Mouse (Mus musculus) thymus, adult 2 months (tissue): ENCODE data around the gene Serpinb3b. TPM values are rescaled to one million over a fixed set of nuclear protein-coding genes. Genes with fewer than 3 reads are reported as not detected.
"Not testable (repeated sequence)": the region's sequence is repeated elsewhere in the genome, so short reads cannot be mapped to it uniquely, and the experiment has no call there.

ENCODE experiments used
- DNase-seq: peaks from one replicate; pipeline ENCODE4 v3.0.0; 2021
- H3K27ac ChIP-seq: fragments of 200-500 bp; 2 replicates; pipeline ENCODE4 v1.5.1; 2012; ENCODE audit warnings: low read length, control low read depth; ENCODE audit not compliant: control insufficient read depth, insufficient read depth
- H3K27me3 ChIP-seq: fragments of 200-500 bp; 2 replicates; pipeline ENCODE4 v1.6.1; 2012; ENCODE audit warnings: mild to moderate bottlenecking, low read length, moderate library complexity, mixed read lengths; ENCODE audit not compliant: control insufficient read depth, insufficient read depth
- H3K36me3 ChIP-seq: fragments of 200-500 bp; 2 replicates; pipeline ENCODE4 v1.6.1; 2012; ENCODE audit warnings: mild to moderate bottlenecking, low read length, moderate library complexity; ENCODE audit not compliant: control insufficient read depth, insufficient read depth
- H3K4me1 ChIP-seq: fragments of 200-500 bp; replicated peaks from 2 replicates; pipeline ENCODE4 v1.6.1; 2012; ENCODE audit warnings: low read length; ENCODE audit not compliant: control insufficient read depth, insufficient read depth
- H3K4me3 ChIP-seq: fragments of 200-500 bp; 2 replicates; pipeline ENCODE4 v1.5.1; 2012; ENCODE audit warnings: mild to moderate bottlenecking, low read length, control low read depth, moderate library complexity; ENCODE audit not compliant: control insufficient read depth, insufficient read depth
- WGBS: fragments of 180-500 bp; shearing (Covaris S2); methylation state at CpG from one replicate; pipeline ENCODE4 v1.1.7; 2018; 5-methylcytosine and 5-hydroxymethylcytosine counted together
- polyA plus RNA-seq: library from polyadenylated mRNA; depleted of rRNA; stranded (reverse); fragments of >200 nt; gene quantifications from 2 replicates; pipeline ENCODE4 v1.2.3, GENCODE M21; 2012; rRNA removed

The Serpinb3b gene
- polyA plus RNA-seq, result not detected in 2 replicates

DNA sequence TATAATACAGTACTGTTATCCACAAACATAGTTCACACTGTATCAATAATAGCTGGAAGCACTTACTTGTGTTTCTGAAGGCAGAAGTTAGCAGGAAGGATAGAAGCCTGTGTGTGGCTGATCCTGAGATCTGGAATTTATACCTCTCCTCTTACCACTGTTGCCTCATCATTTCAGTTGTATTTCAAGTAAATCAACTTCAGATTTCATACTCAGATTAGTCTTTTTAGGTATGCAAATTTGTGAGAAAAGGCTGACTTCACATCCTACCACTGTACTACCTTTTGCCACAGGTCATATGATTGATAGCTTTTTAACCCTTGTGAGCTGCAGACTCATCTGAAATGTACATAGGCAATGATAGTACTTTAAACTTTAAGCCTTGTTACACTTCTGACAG is at the start of gene Serpinb3b, which contains the start of gene Serpinb3c:
Serpinb3b (minus strand) TSS at position 101 of the 400 bp plus-strand sequence.
Serpinb3c (minus strand) TSS at position 111 of the 400 bp plus-strand sequence.
- not testable (repeated sequence) for H3K4me1 ChIP-seq, H3K27ac ChIP-seq, DNase-seq, H3K36me3 ChIP-seq, H3K4me3 ChIP-seq, H3K27me3 ChIP-seq

DNA sequence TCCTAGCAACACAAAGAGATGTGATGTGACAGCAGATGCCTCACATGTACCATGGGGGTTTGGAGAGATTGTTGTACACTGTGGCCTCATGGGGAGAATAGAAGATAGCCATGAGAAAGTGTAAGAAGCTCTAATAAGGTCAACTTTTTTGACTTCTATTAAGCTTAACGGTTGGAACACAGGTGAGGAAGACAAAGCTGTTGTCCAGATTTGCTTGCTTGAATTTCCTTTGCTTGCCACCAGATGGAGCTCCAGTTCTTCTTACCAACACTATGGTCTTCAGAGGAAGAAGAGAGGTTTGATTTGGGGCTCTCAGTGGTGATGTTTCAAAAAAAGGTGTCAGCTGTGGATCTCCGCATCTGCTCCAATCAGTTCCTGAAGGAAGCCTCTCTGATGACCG is 35.0 kb downstream of the Serpinb3b start:
- H3K36me3 ChIP-seq, H3K27ac ChIP-seq, H3K4me1 ChIP-seq, DNase-seq, H3K27me3 ChIP-seq, H3K4me3 ChIP-seq: not testable (repeated sequence)
- 30% methylated on average over 3 of the region's 3 CpGs for WGBS

DNA sequence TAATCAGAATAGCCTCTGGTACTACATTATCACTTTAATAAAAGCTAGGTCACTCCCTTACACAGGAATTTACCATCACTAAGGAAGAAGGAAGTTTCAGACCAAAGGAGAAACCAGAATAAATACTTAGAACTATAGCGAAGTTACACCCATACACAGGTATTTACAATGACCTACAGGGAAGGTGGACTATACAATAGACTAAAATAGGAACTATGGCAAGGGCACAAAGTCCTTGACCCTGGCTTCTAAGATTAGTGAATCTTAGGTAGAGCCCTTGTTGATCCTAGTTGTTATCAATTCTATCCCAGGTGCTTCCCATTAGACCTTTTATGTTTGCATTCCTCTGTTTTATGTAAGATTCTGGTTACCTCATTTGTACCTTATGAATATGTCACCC is 60.9 kb downstream of the Serpinb3b start:
- not testable (repeated sequence) for H3K4me3 ChIP-seq, H3K27me3 ChIP-seq, H3K4me1 ChIP-seq, DNase-seq, H3K27ac ChIP-seq, H3K36me3 ChIP-seq
- WGBS, result 92% methylated on average over 1 of the region's 1 CpGs

DNA sequence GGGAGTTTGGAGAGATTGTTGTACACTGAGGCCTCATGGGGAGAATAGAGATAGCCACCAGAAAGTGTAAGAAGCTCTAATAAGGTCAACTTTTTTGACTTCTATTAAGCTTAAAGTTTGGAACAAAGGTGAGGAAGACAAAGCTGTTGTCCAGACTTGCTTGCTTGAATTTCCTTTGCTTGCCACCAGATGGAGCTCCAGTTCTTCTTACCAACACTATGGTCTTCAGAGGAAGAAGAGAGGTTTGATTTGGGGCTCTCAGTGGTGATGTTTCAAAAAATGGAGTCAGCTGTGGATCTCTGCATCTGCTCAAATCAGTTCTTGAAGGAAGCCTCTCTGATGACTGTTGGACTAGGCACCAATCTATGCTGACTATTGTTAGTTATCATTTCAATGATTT is 150.7 kb downstream of the Serpinb3b start:
- DNase-seq, H3K36me3 ChIP-seq, H3K4me3 ChIP-seq, H3K4me1 ChIP-seq, H3K27ac ChIP-seq, H3K27me3 ChIP-seq: not testable (repeated sequence)

Other genes starting within 250 kb of the Serpinb3b start
- gene Serpinb3a, start 226.1 kb downstream of the Serpinb3b start, polyA plus RNA-seq, result 0.62 and 0.97 TPM in 2 replicates
- gene Serpinb3d, start 194.9 kb downstream of the Serpinb3b start, polyA plus RNA-seq, result 0.13 TPM in 1 of 2 replicates, not detected in the other
- 0.08 and 0.18 TPM in 2 replicates for gene Serpinb3c, start within 50 bp of the Serpinb3b start, polyA plus RNA-seq
- gene Serpinb11, start 82.8 kb upstream of the Serpinb3b start, polyA plus RNA-seq, result 0.24 and 0.40 TPM in 2 replicates
- gene Serpinb7, start 121.3 kb upstream of the Serpinb3b start, polyA plus RNA-seq, result 0.14 and 1.0 TPM in 2 replicates
- 2.6 and 3.1 TPM in 2 replicates for gene Serpinb2, start 233.1 kb upstream of the Serpinb3b start, polyA plus RNA-seq